Mouse (Mus musculus): ENCODE measurements around the gene Tmem74b. TPM values are rescaled to one million over a fixed set of nuclear protein-coding genes. Genes with fewer than 3 reads are reported as not detected.

Tmem74b gene
- polyA plus RNA-seq (2012; rRNA removed), result not detected in 2 replicates

DNA sequence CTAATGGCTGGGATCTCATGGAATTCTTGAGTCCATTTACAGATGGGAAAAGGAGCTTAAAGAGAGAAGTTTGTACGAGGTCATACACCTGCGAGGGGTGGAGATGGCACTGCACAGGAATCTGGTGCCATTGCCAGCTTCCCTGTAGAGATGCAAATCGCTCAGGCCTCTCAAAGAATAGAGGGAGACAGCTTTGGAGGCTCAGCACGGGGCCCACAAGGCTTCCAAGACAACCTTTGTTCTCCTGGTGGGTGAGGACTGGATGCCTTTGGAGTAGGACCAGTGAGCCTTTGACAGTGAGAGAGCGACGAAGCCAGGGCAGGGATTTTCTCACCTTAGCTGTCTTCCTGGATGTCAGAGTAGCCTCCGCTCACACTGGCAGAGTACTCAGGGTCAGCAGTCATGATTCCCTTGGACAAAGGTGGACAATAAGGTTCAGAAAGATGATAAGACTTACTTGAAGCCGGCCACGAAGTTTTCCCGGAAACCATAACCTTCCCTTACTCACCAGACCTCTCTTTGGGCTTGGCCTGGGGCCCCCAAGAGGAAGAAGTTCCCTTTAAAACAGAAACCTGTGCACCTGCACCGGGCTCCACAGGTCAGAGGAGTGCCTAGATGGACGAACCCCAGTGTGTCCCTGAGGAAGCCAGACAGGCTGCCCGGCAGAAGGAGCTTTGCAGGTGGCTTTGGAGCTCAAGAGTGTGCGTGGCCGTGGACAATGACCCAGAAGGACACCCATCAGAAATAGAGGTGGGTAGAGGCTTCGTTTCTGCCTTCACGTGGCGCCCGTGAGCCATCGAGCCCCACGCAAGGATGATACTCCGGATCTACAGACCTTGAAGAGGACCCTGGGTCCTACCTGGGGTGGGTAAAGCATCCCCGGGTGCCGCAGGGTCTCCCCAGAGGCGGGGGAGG, at the start of gene Tmem74b:
Gene Tmem74b, plus strand, starts transcription at position 778 of the 915 bp plus-strand sequence.

DNA sequence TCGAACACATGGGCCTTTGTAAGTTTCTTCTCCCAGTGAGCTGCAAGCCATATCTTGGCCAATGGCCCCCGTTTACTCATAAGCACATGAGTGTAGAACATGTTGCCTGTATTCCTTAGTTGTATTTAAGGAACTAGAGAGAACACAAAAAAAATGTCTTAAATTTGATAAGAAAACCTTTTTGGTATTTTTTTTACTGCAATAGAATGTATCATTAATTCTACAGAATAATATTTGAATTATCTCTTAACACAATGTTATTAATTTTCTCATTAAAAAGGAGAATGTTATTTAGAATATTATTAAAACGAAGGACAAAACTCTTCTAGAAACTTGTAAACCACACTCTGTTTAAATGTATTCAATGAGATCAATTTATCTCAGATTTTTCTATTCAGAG, 33.4 kb upstream of the Tmem74b start, which contains the start of gene Rad21l:
Gene Rad21l, minus strand, starts transcription at position 101 of the 400 bp plus-strand sequence.

DNA sequence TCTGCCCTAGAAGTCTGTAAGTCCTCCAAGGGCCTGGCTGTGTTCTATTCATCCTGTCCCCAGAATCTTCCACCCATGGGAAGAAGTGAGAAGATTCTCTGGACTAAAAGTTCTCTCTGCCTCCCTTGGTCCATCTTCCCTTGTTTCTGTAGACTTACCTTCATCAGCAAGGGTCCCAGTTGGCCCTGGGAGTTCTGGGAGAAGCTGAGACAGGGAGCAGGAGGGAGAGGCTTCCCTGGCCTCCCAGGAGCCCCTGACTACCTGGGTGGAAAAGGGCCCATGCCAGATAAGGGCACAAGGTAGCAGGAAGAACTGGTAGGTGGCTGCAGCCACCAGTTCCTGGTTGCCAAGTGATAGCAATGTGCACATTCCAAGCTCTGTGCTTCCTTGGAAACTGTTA, 42.0 kb downstream of the Tmem74b start, which contains the start of gene Psmf1:
Gene Psmf1, minus strand, starts transcription at position 342 of the 400 bp plus-strand sequence.

Other genes with a start within 250 kb of the Tmem74b start
- not detected in 2 replicates for gene 4921509C19Rik, start 225.9 kb upstream of the Tmem74b start, polyA plus RNA-seq (2012; rRNA removed)
- 57.2 and 58.6 TPM in 2 replicates for gene Nsfl1c, start 207.8 kb upstream of the Tmem74b start, polyA plus RNA-seq (2012; rRNA removed)
- 34.0 and 42.8 TPM in 2 replicates for gene Fkbp1a, start 159.5 kb upstream of the Tmem74b start, polyA plus RNA-seq (2012; rRNA removed)
- 0.24 and 0.25 TPM in 2 replicates for gene Sdcbp2, start 129.4 kb upstream of the Tmem74b start, polyA plus RNA-seq (2012; rRNA removed)
- 0.01 and 0.03 TPM in 2 replicates for gene Snph, start 69.4 kb upstream of the Tmem74b start, polyA plus RNA-seq (2012; rRNA removed)
- gene Rad21l, start 33.5 kb upstream of the Tmem74b start, polyA plus RNA-seq (2012; rRNA removed), result not detected in 2 replicates
- 19.1 and 25.4 TPM in 2 replicates for gene Psmf1, start 42.2 kb downstream of the Tmem74b start, polyA plus RNA-seq (2012; rRNA removed)
- gene Rspo4, start 140.9 kb downstream of the Tmem74b start, polyA plus RNA-seq (2012; rRNA removed), result 0.01 TPM in 1 of 2 replicates, not detected in the other
- 0.01 and 0.02 TPM in 2 replicates for gene Angpt4, start 209.2 kb downstream of the Tmem74b start, polyA plus RNA-seq (2012; rRNA removed)